Mouse (Mus musculus) gastrocnemius, postnatal 4 days (tissue): ENCODE results near the gene Arid3c. TPM values are rescaled to one million over a fixed set of nuclear protein-coding genes. Genes with fewer than 3 reads are reported as not detected.
"Not testable (repeated sequence)": the region's sequence is repeated elsewhere in the genome, so short reads cannot be mapped to it uniquely, and the experiment has no call there.

ENCODE experiments used
- DNase-seq, 2 experiments: peaks; one replicate each; pipeline ENCODE4 v3.0.0; 2021 to 2022; ENCODE audit warnings: low spot score in 2 of 2, mixed read lengths in 2 of 2
- total RNA-seq, 2 experiments: library from RNA; stranded (reverse); gene quantifications; 2 replicates each; pipeline ENCODE4 v1.2.3; 2021

The Arid3c gene
- total RNA-seq, 2 experiments from 2014 or later = not detected

- no peak for DNase-seq
Measured at GRCm38 (mm10) chr4:41705922-41706754, 24.8 kb downstream of the Arid3c start.

GRCm38 (mm10) chr4:41704651-41705050 is 26.3 kb downstream of the Arid3c start:
- no peak for DNase-seq

- DNase-seq = not testable (repeated sequence)
Measured at GRCm38 (mm10) chr4:41702226-41702625, 28.7 kb downstream of the Arid3c start.

- not testable (repeated sequence) for DNase-seq
Measured at GRCm38 (mm10) chr4:41700224-41700623, 30.7 kb downstream of the Arid3c start.

- DNase-seq = not testable (repeated sequence)
Measured at GRCm38 (mm10) chr4:41699783-41700182, 31.2 kb downstream of the Arid3c start, which contains the start of gene Il11ra1. Il11ra1 (plus strand) TSS chr4:41699989.

GRCm38 (mm10) chr4:41698421-41699016 is 32.4 kb downstream of the Arid3c start:
- peak in 1 of 2 experiments; percentile 50 for DNase-seq

- DNase-seq = peak; percentile 76 to 81
Measured at GRCm38 (mm10) chr4:41696930-41697841, 33.8 kb downstream of the Arid3c start, which contains the start of gene Cntfr. Cntfr (minus strand) TSS chr4:41697089.

GRCm38 (mm10) chr4:41696452-41696851 is 34.5 kb downstream of the Arid3c start:
- DNase-seq = not testable (repeated sequence)

- not testable (repeated sequence) for DNase-seq
Measured at GRCm38 (mm10) chr4:41695800-41696199, 35.1 kb downstream of the Arid3c start.

- DNase-seq = not testable (repeated sequence)
Measured at GRCm38 (mm10) chr4:41693511-41693910, 37.4 kb downstream of the Arid3c start.

- DNase-seq = not testable (repeated sequence)
Measured at GRCm38 (mm10) chr4:41690014-41690413, 40.9 kb downstream of the Arid3c start.

GRCm38 (mm10) chr4:41688562-41688961 is 42.4 kb downstream of the Arid3c start:
- not testable (repeated sequence) for DNase-seq

- not testable (repeated sequence) for DNase-seq
Measured at GRCm38 (mm10) chr4:41685882-41686492, 45.0 kb downstream of the Arid3c start.

- not testable (repeated sequence) for DNase-seq
Measured at GRCm38 (mm10) chr4:41684931-41685453, 46.0 kb downstream of the Arid3c start.

- not testable (repeated sequence) for DNase-seq
Measured at GRCm38 (mm10) chr4:41684131-41684930, 46.6 kb downstream of the Arid3c start.

GRCm38 (mm10) chr4:41683303-41683702 is 47.6 kb downstream of the Arid3c start:
- not testable (repeated sequence) for DNase-seq

GRCm38 (mm10) chr4:41682789-41683188 is 48.2 kb downstream of the Arid3c start:
- DNase-seq = no peak

- no peak for DNase-seq
Measured at GRCm38 (mm10) chr4:41681947-41682346, 49.0 kb downstream of the Arid3c start.

GRCm38 (mm10) chr4:41681176-41681575 is 49.8 kb downstream of the Arid3c start:
- no peak for DNase-seq
